Mouse (Mus musculus) lung, postnatal 0 days (tissue): ENCODE measurements at regions not wholly inside any gene's neighbourhood (a gene's known extent, or its start where the extent isn't known, plus 50 kb on each side); places are given as distances from the start of the nearest gene placed in this dataset.

Source experiments
- CTCF ChIP-seq: IDR thresholded peaks from 2 replicates; pipeline ENCODE4 v1.5.1; 2016; ENCODE audit warnings: antibody characterized with exemption, mild to moderate bottlenecking
- EP300 ChIP-seq: IDR thresholded peaks from 2 replicates; pipeline ENCODE4 v1.6.1; 2016; ENCODE audit warnings: antibody characterized with exemption, mild to moderate bottlenecking, control low read depth

DNA sequence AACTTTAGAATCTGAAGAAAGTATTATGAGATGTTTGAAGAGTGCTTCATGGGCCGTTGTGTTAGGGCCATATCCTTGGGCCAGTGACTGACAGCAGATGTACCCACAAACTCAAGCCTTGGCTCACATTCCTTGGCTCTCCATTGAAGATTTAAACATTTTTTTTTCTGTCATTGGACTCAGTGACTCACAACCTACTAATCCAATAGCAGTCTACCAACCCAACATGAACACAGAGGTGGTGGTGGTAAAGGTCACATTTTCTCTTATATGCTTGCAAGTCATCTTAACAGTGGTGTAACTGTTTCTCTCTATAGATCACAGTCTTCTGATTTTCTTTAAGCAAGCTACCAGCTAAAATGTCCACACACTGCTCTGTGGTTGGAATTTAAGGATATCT, 125.5 kb upstream of the Rarb start:
- no peak for TF ChIP-seq CTCF
- TF ChIP-seq EP300: no peak
